Mouse (Mus musculus) heart, adult 2 months (tissue): Measurements from ENCODE around the gene Mettl24.

Experiments used
- CTCF ChIP-seq: fragments of 200-600 bp; IDR thresholded peaks from 2 replicates; pipeline ENCODE4 v1.8.1; 2022; ENCODE audit warnings: antibody characterized with exemption, mild to moderate bottlenecking, moderate library complexity
- EP300 ChIP-seq: fragments of 200-500 bp; IDR thresholded peaks from 2 replicates; pipeline ENCODE4 v1.6.1; 2011; ENCODE audit warnings: low read depth, low read length, control low read depth; ENCODE audit not compliant: insufficient read depth

DNA sequence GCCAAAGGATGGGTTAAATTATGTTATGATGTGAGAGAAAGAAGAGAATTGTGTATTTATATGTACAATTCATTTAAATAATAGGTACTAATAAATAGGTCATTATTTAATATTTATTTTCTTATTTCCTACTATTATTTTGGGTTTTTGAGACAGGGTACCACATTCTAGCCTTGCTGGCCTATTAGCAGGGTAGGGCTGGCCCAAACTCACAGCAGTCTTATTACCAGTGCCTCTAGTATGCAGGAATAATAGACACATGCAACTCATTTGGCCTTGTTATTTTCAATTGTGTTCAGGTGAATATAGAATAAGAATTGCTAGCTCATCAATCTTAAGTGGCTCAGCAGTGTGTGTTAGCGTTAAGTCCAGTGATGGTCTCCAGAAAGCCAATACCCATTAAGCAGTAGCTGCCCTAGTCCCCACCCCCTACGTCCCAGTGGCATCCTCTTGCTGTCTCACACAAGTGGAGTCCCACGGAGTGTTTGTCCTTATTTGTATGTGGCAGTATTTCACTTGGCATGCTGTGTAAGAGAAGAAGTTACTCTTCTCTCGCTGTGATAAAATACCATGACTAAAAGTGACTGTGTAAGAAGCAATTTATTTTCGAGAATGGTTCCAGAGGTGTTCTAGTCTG is 80.1 kb downstream of the Mettl24 start:
- TF ChIP-seq CTCF (no peak), EP300 (no peak)
